Comparison of ENCODE assay signal across 8 mouse cellular contexts in genomic region chr4:32303674-32304073, GRCm38 (mm10).
DNase-seq lines count a peak whose midpoint lies in the region; TF ChIP-seq lines count a peak whose summit lies in the region.

No protein-coding gene starts in this region.

- no peak for TF ChIP-seq CTCF in lung, adult 2 months (IDR thresholded peaks at IDR 0.05; ENCODE audit: insufficient read depth, low read length)

- peaks cover 70% of the 10 kb centered on the region for H3K4me1 ChIP-seq in hindbrain, embryonic 10.5 days (replicated peaks)
- H3K4me1 ChIP-seq in lung, adult 2 months (ENCODE audit: control insufficient read depth, insufficient read depth, low read length) = peaks cover 44% of the 10 kb centered on the region

- no peaks in the 10 kb centered on the region for H3K9me3 ChIP-seq in hindbrain, embryonic 10.5 days

- no peak for TF ChIP-seq POLR2A in lung, adult 2 months (IDR thresholded peaks at IDR 0.05; ENCODE audit: borderline replicate concordance, extremely low read depth, low read depth, low read length)

- peak overlapping the region; percentile 30 for H3K4me3 ChIP-seq in hindbrain, embryonic 10.5 days
- H3K4me3 ChIP-seq in lung, adult 2 months (replicated peaks; ENCODE audit: extremely low read depth, low read depth, low read length) = no peak overlapping the region

- H3K36me3 ChIP-seq in hindbrain, embryonic 10.5 days = no peaks in the 10 kb centered on the region

- no peaks in the 10 kb centered on the region for H3K27me3 ChIP-seq in hindbrain, embryonic 10.5 days (ENCODE audit: insufficient read depth, poor library complexity, severe bottlenecking)

- H3K27ac ChIP-seq in hindbrain, embryonic 10.5 days = peak overlapping the region; percentile 90

- 1% methylated on average over 8 of the region's 8 CpGs for WGBS in hindbrain, embryonic 10.5 days
- 5% methylated on average over 8 of the region's 8 CpGs for WGBS in lung, adult 2 months

- peak; percentile 90 for DNase-seq in MN1 (ENCODE audit: low spot score)
- peak; percentile 97 to 98 for DNase-seq in cerebellum, postnatal 14 days
- DNase-seq in frontal cortex, postnatal 14 days (ENCODE audit: low spot score in 2 of 2) = peak; percentile 80 to 86
- DNase-seq in hindbrain, embryonic 10.5 days (ENCODE audit: low spot score) = peak; percentile 89
- DNase-seq in layer of hippocampus, adult 9-10 months (ENCODE audit: low spot score) = peak; percentile 83
- DNase-seq in lung, adult 2 months = peak; percentile 76
- peak; percentile 64 for DNase-seq in ovary, postnatal 10 days (ENCODE audit: low spot score)
- peak; percentile 79 for DNase-seq in yolk sac, embryonic 10.5 days (ENCODE audit: low spot score)
